ENCODE assay signal across 14 mouse cellular contexts in the genomic region with DNA sequence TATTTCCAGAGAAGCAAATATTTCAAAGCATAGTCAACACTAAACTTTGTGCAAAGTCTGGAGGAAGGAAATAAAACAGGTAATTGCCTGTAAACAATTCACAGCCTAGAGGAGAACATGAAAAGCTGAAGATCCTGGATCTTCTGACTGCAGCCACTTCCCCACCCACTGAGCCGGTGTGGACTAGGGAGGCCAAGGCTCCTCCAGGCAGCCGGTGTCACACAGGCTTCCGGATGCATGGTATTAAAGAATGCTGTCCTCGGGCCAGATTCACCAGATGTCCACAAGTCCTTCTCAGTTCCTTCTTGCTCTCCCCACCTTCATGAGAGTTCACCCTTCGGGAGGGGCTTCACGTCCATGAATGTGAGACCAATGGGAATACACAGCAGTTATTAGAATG.
A peak's percentile ranks its signal among the peaks of the same experiment; 100 is the strongest.
DNase-seq lines count a peak whose midpoint lies in the region; TF ChIP-seq lines count a peak whose summit lies in the region.
"Had no signal": no experiment of that assay in that cellular context is flagged by ENCODE, and none has a peak within 500 bp of the region (broad histone marks: within the 10 kb centered on the region; RNA-seq: fewer than 3 reads in every experiment).

No protein-coding gene starts in this region.

- no peak for TF ChIP-seq POLR2A in cerebellum, adult 2 months (IDR thresholded peaks at IDR 0.05; ENCODE audit: borderline replicate concordance, insufficient read depth, low read length)

- H3K27ac ChIP-seq in layer of hippocampus, adult 2 months = peak overlapping the region; percentile 79; the same call in 1 of the 2 replicates
- peak overlapping the region; percentile 17; the same call in 1 of the 2 replicates for H3K27ac ChIP-seq in cerebellum, adult 2 months (ENCODE audit: insufficient read depth, low read length)
- H3K27ac ChIP-seq: intestine, embryonic 15.5 days; midbrain, embryonic 10.5 days had no signal

- TF ChIP-seq CTCF in layer of hippocampus, adult 2 months (conservative IDR thresholded peaks at IDR 0.05) = no peak
- TF ChIP-seq CTCF in cerebellum, adult 2 months (IDR thresholded peaks at IDR 0.05; ENCODE audit: borderline replicate concordance, insufficient read depth, low read depth, low read length) = no peak

- H3K4me1 ChIP-seq in cerebellum, adult 2 months (ENCODE audit: control insufficient read depth, insufficient read depth, low read length) = peaks cover 27% of the 10 kb centered on the region
- H3K4me1 ChIP-seq: intestine, embryonic 15.5 days had no signal

- no peak for DNase-seq in layer of hippocampus, adult 2 months (ENCODE audit: low spot score in 2 of 2)
- DNase-seq in layer of hippocampus, adult 9-11 months = no peak
- peak; percentile 57 for DNase-seq in cerebellum, adult 11 months
- peak; percentile 66 to 76 for DNase-seq in cerebellum, adult 2 months
- DNase-seq in thymus, postnatal 0 days (ENCODE audit: low spot score) = peak; percentile 14
- no peak for DNase-seq in adrenal gland, postnatal 14 days
- DNase-seq in testis, postnatal 10 days (ENCODE audit: low spot score) = no peak
- DNase-seq: adrenal gland, adult 8-10 months; gastrocnemius, postnatal 36 days; lung, postnatal 36 days; right cerebral cortex, adult 18-20 months had no signal

- H3K4me3 ChIP-seq in layer of hippocampus, adult 2 months = no peak overlapping the region
- H3K4me3 ChIP-seq in cerebellum, adult 2 months (replicated peaks; ENCODE audit: insufficient read depth, low read depth, low read length) = no peak overlapping the region
- H3K4me3 ChIP-seq: erythroblast, embryonic 14.5 days; intestine, embryonic 15.5 days; midbrain, embryonic 10.5 days had no signal

- H3K27me3 ChIP-seq in cerebellum, adult 2 months (ENCODE audit: control insufficient read depth, insufficient read depth, low read length) = no peaks in the 10 kb centered on the region
- H3K27me3 ChIP-seq: intestine, embryonic 15.5 days had no signal

- WGBS in cerebellum, adult 2 months = 11% methylated on average over 6 of the region's 6 CpGs

Comparison
In these comparisons a context has a peak if more than half of its experiments do, and no peak if none do; other contexts are left out.
1. DNase-seq: peak in cerebellum, adult 11 months (single experiment), cerebellum, adult 2 months (2 of 2) and thymus, postnatal 0 days (single experiment); none in layer of hippocampus, adult 2 months (0 of 2), layer of hippocampus, adult 9-11 months (single experiment), adrenal gland, postnatal 14 days (single experiment) and testis, postnatal 10 days (single experiment).